Mouse (Mus musculus): ENCODE measurements around the gene Ms4a3.

The Ms4a3 gene

GRCm38 (mm10) chr19:11589891-11590449, 50.7 kb downstream of the Ms4a3 start:
- DNase-seq (ENCODE audit: low spot score in 2 of 2): no peak

- DNase-seq (ENCODE audit: low spot score in 2 of 2): no peak
Measured at GRCm38 (mm10) chr19:11589205-11589604, 51.4 kb downstream of the Ms4a3 start.
